Comparison of ENCODE assay signal across 8 mouse cellular contexts in genomic region chr2:37442611-37443591, GRCm38 (mm10). TPM values are rescaled to one million over a fixed set of nuclear protein-coding genes. Genes with fewer than 3 reads are reported as not detected.
DNase-seq lines count a peak whose midpoint lies in the region; ATAC-seq lines count a peak whose summit lies in the region.

Zbtb26 (minus strand) TSS chr2:37443135.
Zbtb6 (minus strand) TSS chr2:37443171.
Rabgap1 (plus strand) TSS chr2:37443279.

- peak within 1 kb of the TSS; percentile 83 for H3K4me3 ChIP-seq in hindbrain, embryonic 13.5 days

- peak within 1 kb of the TSS; percentile 91 for H3K9ac ChIP-seq in hindbrain, embryonic 13.5 days

- H3K27me3 ChIP-seq in hindbrain, embryonic 13.5 days, result no peaks in the 10 kb centered on the region

- DNase-seq in R1 (ENCODE audit: low read depth, low spot score), result peak; percentile 98
- DNase-seq in cerebellum, postnatal 14 days, result peak; percentile 96 to 97
- DNase-seq in frontal cortex, postnatal 14 days (ENCODE audit: low spot score in 2 of 2), result peak; percentile 93 to 97
- DNase-seq in layer of hippocampus, postnatal 25 days (ENCODE audit: extremely low spot score in 1 of 2, low spot score in 1 of 2), result peak; percentile 86 to 90
- DNase-seq in lung, postnatal 14 days, result peak; percentile 94
- peak; percentile 95 for DNase-seq in ovary, postnatal 36 days (ENCODE audit: low spot score)
- peak; percentile 93 for DNase-seq in thymus, postnatal 14 days

- no peaks in the 10 kb centered on the region for H3K36me3 ChIP-seq in hindbrain, embryonic 13.5 days

- peak; percentile 98 for ATAC-seq in hindbrain, embryonic 13.5 days (ENCODE audit: low FRiP score)

- no peaks in the 10 kb centered on the region for H3K9me3 ChIP-seq in hindbrain, embryonic 13.5 days

- H3K4me2 ChIP-seq in hindbrain, embryonic 13.5 days, result peak within 1 kb of the TSS; percentile 79

- WGBS in hindbrain, embryonic 13.5 days, result under 1% methylated on average over 51 of the region's 51 CpGs

- H3K4me1 ChIP-seq in hindbrain, embryonic 13.5 days (replicated peaks), result peaks cover 25% of the 10 kb centered on the region

- H3K27ac ChIP-seq in hindbrain, embryonic 13.5 days, result peak within 1 kb of the TSS; percentile 91

RNA-seq across cellular contexts. Expression of gene Zbtb26, which starts in this region (rescaled TPM):
- polyA plus RNA-seq in hindbrain, embryonic 13.5 days (2015; fragmentation: Nextera tagmentation; extraction: Ambion mirVana), result 8.5 and 8.7 TPM in 2 replicates
- total RNA-seq in layer of hippocampus, postnatal 25 days (2021), result 1 to 10 TPM; 8.6 to 9.5 TPM

RNA-seq across cellular contexts. Expression of gene Zbtb6, which starts in this region (rescaled TPM):
- 14.1 and 15.1 TPM in 2 replicates for polyA plus RNA-seq in hindbrain, embryonic 13.5 days (2015; fragmentation: Nextera tagmentation; extraction: Ambion mirVana)
- total RNA-seq in layer of hippocampus, postnatal 25 days (2021), result 10 to 100 TPM; 14.9 to 15.1 TPM

RNA-seq across cellular contexts. Expression of gene Rabgap1, which starts in this region (rescaled TPM):
- 60.1 and 63.3 TPM in 2 replicates for polyA plus RNA-seq in hindbrain, embryonic 13.5 days (2015; fragmentation: Nextera tagmentation; extraction: Ambion mirVana)
- 10 to 100 TPM; 90.4 to 93.1 TPM for total RNA-seq in layer of hippocampus, postnatal 25 days (2021)

Comparison
In these comparisons a context has a peak if more than half of its experiments do, and no peak if none do; other contexts are left out.
1. Peak in every context shown above with its lines: DNase-seq, ATAC-seq, H3K4me3 ChIP-seq and H3K27ac ChIP-seq.